Mouse (Mus musculus) layer of hippocampus, adult 11-12 months (tissue): ENCODE results near the gene Utrn.
A peak's percentile ranks its signal among the peaks of the same experiment; 100 is the strongest.

Experiments
- DNase-seq: peaks from one replicate; pipeline ENCODE4 v3.0.0; 2022; ENCODE audit warnings: low spot score

Utrn gene

DNA sequence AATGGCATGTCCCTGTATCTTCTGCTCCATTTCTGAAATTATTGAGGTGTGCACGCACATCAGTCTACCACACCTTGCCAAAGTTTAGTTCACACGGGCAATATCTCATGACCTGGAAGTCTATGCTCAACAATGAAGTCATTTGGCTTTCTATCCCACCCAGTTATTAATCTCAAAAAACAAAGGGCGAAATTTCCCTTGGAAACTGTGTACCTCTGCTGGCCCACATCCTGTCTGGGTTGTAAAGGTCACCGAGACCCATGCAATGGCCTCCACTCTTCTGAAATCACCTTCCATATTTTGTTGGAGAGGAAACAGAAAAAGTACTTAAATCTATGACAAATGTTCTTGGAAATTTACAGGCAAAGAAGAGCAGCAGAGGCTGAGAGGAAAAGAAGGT is 70.9 kb downstream of the Utrn start:
- DNase-seq, result no peak

DNA sequence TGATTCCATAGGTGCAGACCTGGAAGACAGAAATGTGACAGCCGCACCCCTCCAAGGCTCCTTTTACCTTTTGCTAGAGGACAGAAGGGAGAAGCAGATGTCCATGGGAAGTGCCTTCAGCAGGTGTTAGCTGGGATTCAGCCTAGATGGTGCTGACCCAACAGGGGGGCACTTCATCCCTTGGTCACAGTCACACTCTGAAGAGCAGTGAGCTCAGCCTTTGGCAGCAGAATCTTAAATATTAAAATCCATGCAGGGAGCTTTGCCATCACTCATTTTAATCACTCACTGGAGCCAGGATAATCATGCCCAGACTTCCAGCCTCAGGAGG is 72.7 kb downstream of the Utrn start:
- DNase-seq, result no peak

DNA sequence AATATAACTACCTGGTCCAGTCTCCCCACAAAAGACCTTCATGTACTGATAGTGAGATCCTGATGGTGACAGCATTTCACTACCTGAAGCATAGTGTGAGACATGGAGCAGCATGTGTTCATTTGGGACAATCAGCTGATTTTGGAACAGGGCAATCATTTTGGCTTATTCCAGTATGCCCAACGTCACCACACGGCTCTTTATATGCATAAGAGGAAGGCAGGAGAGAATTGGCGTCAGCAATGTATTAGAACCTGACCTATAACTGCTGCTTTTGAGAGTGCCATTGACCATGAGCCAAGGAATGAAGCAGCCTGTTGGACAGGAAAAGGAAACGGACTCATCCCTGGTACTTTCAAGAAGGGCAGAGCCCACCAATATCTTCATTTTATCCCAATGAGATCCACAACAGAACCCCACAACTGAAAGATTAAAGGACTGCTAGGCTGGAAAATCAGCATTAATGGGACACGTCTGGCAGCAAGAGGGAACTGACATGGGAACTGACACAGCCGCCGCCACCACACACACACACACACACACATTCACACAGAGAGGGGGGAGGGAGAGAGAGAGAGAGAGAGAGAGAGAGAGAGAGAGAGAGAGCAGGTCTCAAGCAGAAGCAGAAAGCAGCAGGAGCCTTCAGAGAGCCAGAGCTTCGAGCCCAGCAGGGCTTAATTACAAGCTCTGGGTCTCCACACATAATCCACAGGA is 73.2 kb downstream of the Utrn start:
- DNase-seq, result no peak

DNA sequence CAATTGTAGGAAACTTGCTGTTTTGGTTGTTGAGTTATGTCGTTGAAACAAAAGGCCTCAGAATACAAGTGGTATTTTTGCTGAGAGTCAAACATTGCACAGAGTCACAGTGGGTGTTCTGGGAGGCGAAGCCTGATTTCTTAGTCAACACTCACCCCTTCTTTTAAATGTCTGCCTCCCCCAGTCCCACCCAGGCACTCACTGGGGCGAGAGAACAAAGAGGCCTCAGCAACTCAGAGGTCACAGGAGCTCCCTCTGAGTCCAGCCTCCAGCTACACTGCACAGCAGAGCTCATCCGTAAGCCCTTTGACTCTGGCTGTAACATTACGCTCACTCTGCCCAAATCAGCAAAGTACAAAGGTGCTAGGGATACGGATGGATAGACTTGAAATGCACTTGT is 77.1 kb downstream of the Utrn start:
- no peak for DNase-seq

DNA sequence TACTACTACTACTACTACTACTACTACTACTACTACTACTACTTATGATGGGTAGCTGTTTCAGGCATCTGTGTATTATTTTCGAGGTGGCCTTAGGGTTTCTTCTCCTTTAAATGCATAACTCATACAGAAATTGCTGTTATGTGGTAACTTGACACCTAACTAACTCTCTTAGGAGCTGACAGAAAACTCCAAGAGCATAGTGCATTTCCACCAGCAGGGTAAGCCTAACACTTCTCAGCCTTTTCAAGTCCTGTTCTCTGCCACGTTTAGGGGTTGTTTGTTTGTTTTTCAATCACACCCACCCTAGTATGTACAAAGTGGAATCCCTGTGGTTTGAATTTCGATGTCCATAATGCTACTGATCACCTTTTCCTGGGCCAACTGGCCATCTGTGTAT is 78.3 kb downstream of the Utrn start:
- no peak for DNase-seq

DNA sequence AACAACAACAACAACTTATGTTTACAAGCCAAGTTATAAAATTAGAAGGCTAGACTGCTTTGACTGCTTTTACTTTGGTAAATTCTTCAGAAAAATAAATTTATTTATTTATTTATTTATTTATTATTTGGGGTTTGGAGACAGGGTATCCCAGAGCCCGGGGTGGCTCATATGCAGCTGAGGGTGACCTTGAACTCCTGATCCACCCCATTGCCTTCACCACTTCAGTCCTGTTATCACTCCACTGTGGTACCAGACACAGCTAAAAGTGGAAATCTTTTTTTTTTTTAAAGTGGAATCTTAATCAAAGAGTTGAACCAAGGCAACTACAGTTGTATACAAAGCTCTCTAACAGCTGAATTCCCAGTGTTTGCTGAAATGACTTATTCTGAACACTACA is 80.6 kb downstream of the Utrn start:
- DNase-seq, result no peak

DNA sequence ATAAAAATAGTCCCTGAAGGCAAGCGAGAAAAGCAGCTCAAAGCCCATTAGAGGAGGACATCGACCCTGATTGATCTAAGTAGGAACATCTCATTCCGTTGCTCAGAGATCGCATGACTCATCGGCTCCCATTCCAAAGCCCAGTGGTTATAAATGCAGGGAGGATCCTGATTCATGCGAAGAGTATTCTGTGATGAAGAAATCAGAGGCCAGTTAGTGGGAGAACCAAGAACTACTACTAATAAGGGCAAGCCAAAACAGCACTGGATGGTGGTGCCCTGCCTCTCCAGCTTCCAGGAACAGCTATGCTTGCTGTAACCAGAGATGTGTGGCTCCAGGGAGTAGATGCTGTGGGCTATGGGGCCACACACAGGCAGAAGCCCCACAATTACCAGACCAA is 81.2 kb downstream of the Utrn start:
- no peak for DNase-seq

DNA sequence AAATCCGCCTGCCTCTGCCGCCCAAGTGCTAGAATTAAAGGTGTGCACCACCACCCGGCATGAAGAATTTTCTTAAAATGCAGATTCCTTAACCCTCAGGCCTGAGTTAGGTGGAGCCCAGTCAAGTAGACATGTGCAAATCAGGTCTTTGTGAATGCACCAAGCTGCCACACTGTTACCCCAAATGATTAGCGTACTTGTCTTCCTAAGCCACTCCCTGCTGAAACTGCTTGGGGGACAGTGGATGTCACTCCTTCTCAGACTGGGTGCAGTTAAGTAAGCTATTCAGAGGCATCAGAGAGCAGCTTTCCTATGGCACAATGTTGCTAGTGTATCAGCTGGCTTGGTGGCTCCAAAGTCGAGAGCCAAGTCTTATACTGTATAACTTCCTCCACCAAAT is 83.9 kb downstream of the Utrn start:
- no peak for DNase-seq

DNA sequence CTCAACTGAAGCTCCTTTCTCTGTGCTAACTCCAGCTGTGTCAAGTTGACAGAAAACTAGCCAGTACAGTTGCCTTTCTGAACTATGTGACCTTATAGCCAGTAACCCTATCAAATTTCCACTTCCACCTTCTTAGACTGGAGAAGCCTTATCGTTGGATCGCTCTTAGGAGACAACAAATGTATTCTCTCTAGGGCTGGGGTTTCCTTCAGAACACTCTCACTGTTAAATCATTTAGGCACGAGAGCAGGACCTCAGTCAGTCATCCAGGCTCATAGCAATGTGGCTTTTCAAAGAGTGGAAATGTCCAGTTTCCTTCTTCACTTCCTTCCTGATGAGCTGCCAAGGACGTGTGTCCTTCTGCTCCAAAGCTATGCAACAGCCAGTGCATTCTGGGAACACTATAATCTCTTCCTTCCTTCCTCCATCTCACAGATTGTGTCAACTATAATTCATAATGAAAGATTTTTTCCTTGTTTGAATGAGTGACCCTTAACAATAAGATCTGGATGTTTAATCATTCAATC is 87.7 kb downstream of the Utrn start:
- DNase-seq, result no peak

DNA sequence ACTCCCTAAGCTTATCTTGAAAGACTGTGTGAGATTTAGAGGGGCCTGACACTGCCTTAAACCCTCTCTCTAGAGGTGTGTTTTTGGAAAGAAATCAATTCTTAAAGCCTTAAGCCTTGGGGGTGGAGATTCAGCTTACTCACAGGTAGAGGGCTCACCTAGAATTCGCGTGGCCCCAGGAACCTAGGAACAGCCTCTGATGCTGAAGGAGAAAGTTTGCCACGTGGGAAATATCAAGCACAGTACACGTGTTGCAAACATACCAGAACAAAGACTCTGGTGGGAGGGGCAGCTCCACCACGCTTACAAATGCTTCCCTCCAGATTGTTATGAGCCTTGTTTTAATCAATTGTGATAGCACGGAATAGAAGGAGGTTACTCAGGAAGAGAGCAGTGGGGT is 96.0 kb downstream of the Utrn start:
- no peak for DNase-seq

DNA sequence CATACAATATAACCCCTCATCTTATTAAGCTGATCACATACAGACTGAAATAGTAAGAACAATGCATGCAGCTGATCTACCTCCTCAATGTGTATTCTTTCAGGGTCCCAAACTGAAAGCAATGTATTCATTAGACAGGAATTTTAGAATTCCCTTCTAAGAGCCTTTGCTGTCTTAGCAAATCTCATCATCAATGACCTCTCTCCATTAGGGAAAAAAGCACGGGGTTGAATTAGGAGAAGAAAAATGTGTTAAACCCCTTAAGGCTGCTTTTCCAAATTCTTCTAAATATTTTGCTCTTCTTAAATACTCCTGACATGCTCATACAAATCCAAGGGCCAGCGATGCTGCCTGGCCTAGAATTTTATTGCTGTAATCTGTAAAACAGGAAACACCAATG is 97.7 kb downstream of the Utrn start:
- no peak for DNase-seq

DNA sequence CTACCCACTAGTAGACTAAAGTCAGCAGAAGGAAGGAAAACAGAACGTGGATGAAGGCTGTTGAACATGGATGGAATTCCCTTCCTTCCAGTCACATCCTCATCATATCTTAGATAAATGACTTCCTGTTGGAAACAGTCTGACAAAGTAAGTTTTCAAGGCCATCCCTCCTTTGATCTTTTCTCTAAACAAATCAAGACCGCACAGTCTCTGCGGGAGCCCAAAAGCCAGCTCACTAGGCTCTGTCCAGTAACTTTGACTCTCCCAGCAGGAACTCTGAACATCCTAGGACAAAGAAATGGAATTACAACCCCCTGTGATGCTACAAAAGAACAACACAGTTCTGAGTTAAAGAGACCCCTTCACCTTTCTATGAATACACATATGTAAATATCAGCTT is 106.5 kb downstream of the Utrn start:
- DNase-seq, result no peak

DNA sequence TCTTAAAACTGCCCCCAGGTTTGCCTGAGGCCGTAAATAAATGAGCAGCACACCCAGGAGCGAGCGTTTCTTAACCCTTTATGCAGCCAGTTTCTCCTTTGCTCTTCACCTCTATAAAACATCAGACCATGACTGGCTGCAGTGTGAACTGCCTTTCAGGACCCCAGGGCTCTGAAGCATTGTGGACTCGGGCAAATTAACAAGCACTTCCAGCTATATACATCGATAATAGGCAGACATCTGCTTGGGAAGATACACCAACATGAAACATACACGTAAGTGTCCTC is 110.5 kb downstream of the Utrn start:
- no peak for DNase-seq

DNA sequence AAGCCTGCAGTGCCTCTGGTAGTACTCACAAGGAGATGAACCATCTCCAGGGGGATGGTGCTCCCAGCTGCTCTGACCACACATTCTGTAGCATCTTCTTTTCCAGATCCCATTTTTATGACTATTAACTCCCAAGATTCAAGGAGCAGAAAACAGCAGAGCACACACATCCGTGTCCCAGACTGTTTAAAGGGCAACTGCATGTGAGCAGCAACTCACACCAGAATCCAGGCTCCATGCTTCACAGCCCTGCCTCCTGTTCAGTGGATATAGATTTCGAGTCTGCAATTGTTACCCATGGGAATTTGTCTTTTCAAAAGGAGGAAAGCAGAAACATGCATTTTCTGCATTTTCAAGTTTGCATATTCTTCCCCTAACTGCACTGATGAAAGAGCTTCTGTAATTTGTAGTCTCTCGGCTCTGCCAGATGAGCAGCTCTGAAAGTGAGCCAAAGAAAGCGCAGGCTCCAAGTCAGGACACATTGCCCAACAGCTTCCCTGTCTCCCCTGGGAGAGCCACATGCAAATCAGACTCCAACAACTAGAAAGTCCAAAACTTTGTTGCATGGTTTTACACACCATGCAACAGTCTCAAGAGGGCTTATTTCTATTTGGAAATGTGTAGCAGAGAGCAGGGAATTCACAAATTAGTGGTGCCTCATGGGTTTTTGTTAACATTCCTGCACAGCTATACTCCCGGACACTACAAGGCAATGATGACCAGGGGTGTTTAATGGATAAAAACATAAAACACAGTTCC is 111.0 kb downstream of the Utrn start:
- peak; percentile 26 for DNase-seq

DNA sequence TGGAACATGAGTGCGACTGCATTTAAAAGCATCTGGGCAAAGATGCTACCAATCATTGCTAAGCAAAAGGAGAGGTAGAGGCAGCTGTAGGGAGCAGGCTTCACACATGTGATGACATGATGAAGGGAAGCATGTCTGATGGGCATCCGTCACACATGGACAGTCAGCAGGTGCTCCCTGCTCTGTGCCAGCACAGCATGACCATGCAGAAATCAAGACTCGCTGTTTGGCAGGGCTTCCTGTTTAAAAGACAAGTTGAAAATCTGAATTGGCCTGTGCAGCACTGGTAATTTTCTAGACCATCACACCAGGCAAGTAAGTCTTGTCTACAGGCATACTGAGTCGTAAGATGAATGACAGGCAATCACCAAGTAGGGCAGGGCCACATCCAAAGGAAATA is 112.5 kb downstream of the Utrn start:
- DNase-seq, result no peak

DNA sequence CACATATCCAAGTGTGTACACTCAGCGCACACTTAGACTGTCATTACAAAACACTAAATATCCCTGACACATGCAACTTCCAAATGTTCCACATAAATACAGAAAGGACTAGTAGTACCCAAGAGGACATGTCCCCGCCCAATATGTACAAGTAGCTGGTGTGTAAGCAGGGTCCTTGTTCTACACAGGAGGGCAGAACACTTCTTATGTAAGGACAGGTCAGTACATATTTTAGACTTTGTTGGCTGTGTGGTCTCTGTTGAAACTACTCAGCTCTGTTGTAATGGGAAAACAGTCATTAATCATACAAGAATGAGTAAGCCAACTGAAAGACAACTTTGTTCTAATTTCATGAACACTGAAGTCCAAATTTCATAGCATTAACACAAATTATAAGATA is 114.3 kb downstream of the Utrn start:
- DNase-seq, result no peak

DNA sequence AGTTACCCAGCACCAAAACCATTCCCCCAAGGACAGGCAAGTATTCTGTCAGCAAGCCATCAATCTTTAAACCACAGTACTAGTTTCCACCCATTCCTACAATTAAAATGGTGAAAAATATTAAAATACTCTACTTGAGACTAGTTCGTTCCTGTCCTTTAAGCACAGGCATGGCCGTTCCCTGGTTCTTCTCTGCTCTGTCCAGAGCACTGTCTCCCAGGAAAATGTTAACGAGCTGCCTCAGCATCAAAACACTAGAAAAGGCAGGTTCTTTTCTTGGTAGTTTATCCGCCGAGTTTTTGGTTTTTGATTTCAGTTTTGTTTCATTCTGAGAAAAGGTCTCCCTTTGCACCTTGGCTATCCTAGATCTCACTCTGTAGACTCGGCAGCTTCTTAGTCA is 115.0 kb downstream of the Utrn start:
- no peak for DNase-seq

DNA sequence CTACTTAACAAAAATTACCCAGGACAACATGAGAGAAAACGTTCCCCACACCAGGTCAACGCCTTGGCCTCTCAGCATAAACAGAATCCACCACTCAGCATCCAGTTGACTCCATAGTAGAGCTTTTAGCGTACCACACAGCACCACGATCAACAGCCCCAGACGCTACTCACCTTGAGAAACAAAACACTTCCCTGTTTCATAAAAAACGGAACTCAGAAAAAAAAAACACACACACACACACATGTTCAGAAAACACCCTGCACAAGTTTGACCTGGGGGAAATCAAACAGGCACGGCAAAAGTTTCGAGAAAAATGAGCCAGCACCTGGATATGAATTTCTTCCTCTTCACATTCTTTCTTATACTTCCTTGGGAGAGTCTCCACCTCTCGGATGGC is 125.4 kb downstream of the Utrn start:
- DNase-seq, result no peak

DNA sequence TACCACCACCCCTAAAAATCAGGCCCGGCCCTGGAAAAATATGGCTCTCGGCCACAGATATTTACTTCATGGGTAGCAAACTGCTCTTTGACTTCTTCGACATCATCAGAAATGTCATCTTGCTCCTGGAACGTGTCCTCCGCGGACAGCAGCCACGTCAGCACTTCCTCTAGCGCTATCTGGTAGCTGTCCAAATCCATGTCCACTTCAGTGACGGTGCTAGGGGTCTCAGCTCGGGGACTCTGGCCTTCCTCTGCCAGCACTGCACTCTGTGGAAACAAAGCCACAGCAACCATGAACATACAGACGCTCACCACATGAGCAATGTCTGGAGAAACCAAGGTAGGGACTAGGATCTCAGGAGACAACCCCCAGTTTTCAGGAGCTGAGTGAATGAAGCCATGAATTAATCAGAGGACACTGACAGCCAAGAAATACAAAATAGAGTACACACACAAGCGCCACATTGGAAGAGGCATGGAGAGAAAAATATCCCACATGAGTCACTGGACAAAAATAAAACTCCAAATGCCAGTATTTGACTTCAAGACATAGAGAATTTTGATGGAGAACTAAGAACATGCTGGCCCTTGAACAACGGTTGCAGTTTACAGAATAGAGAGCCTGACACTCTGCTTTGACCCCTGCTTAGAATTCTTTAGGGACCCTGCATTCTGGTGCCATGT is 129.7 kb downstream of the Utrn start:
- no peak for DNase-seq

DNA sequence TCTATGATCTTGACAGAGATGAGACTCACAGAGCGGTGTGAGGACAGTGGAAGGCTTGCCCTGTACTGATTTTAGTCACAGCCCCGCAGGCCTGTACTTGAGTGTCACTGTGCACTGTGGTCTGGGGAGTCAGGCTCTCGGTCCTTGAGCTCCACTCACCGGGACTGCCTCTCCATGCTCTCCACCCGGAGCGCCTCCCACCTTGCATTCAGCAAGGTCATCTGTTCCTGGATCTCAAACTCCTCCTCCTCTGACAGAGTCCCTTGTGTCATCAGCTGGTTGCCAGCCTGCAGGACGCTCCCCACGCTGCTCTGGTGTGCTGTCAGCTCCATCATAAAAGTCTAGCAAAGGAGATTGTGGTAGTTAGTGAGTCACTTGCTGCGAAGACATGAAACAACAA is 131.2 kb downstream of the Utrn start:
- no peak for DNase-seq

DNA sequence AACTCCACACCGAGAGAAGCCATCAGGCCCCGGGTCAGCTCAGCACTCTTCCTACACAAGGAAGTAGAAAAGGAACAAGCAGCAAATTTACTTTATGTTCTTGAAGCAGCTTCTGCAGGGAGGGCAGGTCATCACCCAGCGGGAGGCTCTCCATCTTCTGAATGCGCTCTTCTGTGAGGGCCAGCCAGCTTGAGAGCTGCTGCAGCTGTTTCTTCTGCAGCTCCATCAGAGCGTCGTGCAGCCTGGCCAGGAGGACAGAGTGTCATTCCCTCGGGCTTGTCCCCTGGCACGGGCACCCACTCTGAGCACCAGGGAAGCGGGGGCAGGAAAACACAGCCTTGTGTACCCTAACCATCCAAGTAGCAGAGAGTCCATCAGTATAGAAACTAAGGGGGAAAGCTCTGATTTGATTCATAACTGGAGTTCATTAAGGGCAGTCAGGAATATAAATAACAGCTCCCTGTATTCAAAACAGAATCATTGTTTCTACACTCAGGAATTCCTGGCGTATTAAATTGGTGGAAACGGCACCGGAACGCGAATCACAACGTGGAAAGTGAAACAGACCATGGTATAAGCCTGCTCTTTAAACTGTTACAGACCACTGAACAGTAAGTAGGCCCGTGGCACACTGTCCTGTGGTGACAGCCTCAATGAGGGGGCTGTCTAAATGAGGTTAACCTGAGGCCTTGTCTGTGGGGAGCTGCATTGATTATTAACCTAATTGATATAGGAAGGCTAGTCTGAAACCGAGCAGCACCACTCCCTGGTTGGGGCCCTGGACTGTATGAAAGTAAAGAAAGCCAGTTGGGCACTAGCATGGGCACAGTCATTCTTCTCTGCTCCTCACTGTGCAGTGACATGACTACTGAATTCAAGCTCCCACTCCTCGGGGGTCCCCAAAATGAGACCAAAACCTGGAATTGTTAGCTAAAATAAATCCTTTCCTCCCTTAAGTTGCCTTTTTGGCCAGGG is 132.0 kb downstream of the Utrn start:
- no peak for DNase-seq

DNA sequence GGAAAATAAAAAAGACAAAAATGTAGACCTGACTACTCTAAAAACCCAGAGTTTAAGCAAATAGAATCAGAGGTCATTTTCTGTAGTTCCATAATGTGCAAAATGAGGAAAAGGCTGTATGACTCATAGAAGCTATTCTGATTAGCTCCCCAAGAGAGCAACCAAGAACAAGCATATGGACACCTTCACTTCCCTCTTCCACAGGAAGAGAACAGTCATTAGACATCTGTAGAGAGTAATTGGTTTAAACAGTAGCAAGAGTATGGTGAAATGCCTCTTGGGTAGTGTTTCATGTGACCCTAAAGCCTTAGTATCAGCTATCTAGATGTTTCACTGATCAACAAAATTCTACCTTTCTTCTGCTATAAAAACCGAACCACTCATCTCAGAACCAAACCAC is 133.5 kb downstream of the Utrn start:
- DNase-seq, result no peak
